Mouse (Mus musculus) megakaryocyte, embryonic 14.5 days (primary cell): ENCODE results near the gene Pard3.

Source experiments
- FLI1 ChIP-seq: IDR thresholded peaks from 2 replicates; pipeline ENCODE4 v1.6.1; 2012; ENCODE audit warnings: low read length, inconsistent platforms, mixed read lengths
- GATA1 ChIP-seq: IDR thresholded peaks from 3 replicates; pipeline ENCODE4 v1.6.1; 2012; ENCODE audit warnings: mixed read lengths, low read length, inconsistent platforms, borderline replicate concordance

DNA sequence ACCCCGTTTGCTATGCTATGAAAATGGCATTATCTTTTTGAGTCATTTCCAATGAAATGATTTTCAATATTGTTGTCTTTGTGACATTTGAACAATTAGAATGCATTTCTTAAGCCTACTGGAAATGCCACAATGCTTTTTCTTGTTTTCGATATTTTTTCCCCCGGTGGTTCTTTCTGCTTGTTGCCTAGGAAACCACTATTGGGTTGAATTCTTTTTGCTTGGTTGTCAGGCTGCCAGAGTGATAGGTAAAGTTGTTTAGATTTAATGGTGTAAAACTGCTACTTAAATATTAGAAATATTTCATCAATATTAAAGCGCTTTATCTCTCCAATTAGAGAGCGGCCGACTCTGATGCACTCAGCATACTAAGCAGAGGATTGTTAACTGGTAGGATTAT, 230.4 kb downstream of the Pard3 start:
- TF ChIP-seq GATA1, result no peak
- no peak for TF ChIP-seq FLI1
